Mouse (Mus musculus): ENCODE measurements at regions not wholly inside any gene's neighbourhood (a gene's known extent, or its start where the extent isn't known, plus 50 kb on each side); places are given as distances from the start of the nearest gene placed in this dataset.

- TF ChIP-seq CTCF (IDR thresholded peaks at IDR 0.05; ENCODE audit: borderline replicate concordance, insufficient read depth, low read length) (no peak), POLR2A (IDR thresholded peaks at IDR 0.05; ENCODE audit: low read depth, low read length) (no peak)
These were observed 180.9 kb downstream of the Olfr1505 start for GRCm38 (mm10) chr19:14094191-14094590.
